Mouse (Mus musculus): ENCODE measurements around the gene Arhgap17.

Gene Arhgap17

DNA sequence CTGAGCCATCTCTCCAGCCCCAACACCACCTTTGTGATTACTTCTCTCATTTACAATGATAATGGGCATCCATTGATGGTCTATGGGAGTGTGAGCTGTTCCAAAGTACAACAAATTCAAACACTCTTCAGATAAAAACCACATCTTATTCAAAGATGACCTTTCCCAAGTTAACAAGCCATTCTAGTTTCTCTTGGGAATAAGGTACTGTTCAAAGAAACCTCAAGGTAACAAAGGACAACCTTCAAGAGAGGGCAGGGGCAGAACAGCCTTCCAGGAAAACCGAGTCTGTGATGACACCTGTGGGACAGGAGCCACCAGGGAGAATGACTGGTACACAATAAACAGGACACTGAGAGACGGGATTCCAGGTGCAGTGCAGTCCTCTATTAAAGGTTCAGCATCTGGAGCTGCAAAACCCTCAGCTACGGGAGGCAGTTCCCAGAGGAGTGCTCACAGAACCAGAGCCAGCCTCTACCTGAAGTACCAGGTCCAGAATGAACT lies 24.6 kb downstream of the Arhgap17 start:
- no peak for ATAC-seq (ENCODE audit: insufficient number of reproducible peaks, low FRiP score, low TSS enrichment)

DNA sequence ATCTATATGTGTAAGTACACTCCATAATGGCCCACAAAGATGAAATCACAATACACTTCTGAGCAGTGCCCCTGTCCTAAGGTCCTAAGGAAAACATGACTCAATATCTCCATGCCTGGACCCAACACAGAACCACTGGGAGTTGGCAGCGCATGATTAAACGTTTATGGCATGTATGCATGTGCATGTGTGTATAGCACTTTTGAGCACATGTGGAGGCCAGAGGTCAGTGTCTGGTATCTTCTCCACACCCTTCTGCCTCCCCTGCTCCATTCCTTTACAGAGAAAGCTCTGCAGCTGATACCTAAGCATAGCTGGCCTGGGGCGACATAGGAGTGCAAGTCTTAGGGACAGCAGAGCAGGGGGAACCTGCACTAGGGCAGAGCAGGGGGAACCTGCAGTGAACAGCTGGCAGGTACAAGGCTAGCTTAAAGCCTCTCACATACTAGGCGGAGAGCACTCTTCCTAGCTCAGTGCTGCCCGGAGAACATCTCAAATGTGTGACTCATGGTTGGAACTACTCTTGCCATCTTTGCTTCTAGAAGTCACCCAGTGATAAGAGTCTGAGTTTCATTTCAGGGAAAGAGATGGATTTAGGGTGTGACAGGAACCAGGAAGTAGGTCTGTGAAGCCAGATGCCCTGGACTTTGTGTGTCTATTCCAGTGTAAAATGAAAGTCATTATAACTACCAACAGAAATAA lies 25.5 kb downstream of the Arhgap17 start:
- no peak for ATAC-seq (ENCODE audit: insufficient number of reproducible peaks, low FRiP score, low TSS enrichment)

DNA sequence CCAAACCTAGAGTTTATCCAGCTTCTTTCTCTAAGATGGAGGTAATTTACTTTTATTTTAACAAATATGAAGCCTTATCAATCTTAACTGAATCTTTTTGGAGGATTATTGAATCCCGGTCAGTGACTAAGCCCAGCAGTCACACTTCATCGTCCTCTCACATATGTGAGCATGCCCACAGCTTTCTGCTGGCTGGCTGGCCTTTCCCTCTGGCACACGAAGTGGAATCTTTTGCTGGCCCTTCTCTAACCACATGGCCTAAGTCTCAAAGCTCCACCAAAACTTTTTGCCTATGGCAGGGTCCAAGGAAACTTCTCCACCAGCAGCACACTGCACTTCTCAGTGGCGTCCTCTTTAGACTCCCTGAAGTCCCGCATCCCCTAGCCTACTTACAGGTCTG lies 27.8 kb downstream of the Arhgap17 start:
- no peak for ATAC-seq (ENCODE audit: insufficient number of reproducible peaks, low FRiP score, low TSS enrichment)

DNA sequence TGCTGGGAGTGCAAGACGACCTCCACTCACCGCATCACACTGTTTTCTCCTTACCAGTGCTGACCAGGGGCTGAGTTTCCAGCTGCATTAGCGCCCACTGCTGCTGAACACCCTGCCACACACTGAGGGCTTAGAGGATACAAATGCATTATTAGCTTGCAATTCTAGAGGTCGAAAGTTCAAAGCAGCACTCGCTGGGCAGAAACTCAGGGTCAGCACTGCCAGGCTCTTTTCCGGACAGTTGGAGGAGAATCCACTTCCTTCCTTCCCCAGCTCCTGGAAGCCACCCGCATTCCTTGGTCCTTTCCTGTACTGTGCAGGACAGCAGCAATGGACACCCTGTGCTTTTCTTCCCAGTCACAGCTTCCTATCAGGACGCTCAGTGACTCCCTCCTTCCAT lies 31.4 kb downstream of the Arhgap17 start:
- ATAC-seq (ENCODE audit: insufficient number of reproducible peaks, low FRiP score, low TSS enrichment), result no peak

DNA sequence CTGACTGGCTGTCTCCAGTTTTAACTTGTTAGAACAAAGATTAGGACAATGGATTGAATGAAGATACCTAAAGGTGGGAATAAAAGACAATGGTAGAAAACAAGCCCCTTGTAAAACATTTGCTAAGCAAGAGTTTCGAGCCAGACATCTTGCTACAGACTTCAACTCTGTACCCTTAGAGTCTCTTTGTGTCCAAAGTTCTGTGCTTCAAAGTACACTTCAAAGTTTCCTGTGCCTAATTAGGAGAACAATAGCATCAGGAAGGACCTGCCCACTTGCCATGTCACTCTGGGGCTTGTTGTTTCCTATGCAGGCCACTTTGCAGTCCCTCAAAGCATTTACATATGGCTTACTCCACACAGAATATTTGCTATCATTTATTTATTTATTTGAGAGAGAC lies 33.4 kb downstream of the Arhgap17 start:
- ATAC-seq (ENCODE audit: insufficient number of reproducible peaks, low FRiP score, low TSS enrichment), result no peak

DNA sequence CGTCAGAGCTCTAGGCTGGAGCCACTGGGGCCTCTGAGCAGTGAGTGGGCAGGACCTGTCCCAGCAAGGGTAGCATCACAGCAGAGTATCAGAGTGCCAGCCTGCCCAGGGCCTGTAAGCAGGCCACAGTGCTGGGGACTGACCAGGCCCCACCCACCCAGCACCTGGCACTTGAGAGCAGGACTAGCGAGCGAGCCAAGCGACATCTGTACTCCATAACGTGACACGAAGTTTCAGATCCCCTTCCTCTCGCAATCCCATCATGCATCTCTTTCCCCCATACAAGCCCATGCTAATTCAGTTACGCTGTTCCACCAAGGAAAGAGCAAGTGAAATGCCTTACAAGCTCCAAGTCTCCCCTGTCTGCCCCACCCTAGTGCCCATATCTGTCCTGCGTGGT lies 39.2 kb downstream of the Arhgap17 start:
- no peak for ATAC-seq (ENCODE audit: insufficient number of reproducible peaks, low FRiP score, low TSS enrichment)

DNA sequence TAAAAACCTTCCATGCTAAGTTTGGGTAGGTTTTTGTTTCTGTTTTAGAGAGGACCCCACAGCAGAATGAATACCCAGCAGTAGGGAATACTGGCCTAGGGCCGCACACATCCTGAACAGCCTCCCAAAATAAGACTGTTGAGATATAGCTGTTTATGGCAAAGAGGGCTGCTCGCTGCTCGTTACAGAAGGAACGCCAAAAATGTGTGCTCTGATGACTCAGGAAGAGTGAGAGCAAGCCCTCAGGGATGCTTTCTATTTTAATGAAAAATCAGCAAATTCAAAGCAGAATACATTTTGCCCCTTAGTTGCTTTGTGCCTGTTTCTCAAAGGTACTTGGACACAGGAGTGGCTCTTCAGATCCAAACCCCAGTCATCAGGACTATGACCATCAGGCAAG lies 41.8 kb downstream of the Arhgap17 start:
- no peak for ATAC-seq (ENCODE audit: insufficient number of reproducible peaks, low FRiP score, low TSS enrichment)

DNA sequence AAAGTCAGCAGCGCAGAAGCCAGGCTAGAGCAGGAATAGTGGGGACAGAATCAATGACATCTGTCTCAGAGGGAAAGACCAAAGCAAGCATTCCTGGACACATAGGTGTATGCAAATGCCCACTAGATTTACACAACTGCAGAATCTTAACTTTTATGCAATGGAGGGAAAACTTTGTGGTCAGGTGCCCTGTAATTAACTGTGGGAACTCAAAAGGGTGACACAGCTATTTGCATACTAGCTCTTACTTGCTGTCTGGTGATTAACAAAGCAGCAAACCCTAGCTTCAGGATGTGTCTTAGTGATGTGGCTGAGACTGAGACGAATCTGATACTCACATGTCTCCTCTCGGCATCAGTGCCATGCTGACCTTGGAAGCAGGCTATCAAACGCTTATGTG lies 42.8 kb downstream of the Arhgap17 start:
- no peak for ATAC-seq (ENCODE audit: insufficient number of reproducible peaks, low FRiP score, low TSS enrichment)

DNA sequence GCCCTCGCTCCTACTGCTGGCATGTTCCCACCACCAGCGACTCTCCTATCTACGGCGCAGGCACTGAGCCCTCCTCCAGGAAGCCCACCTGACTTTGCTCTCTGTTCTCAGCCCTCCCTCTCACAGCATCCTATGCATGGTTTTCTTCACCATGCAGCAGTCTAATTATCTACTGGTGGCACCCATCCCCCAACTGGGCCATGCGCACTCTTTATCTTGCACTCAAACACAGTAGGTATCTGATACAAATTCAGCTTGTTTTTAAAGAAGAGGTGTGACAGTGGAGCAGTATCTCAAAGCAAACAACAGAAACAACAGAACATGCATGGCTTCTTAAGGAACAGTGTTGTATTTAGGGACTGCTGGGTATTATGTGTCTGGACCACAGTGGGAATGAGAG lies 43.7 kb downstream of the Arhgap17 start:
- no peak for ATAC-seq (ENCODE audit: insufficient number of reproducible peaks, low FRiP score, low TSS enrichment)

DNA sequence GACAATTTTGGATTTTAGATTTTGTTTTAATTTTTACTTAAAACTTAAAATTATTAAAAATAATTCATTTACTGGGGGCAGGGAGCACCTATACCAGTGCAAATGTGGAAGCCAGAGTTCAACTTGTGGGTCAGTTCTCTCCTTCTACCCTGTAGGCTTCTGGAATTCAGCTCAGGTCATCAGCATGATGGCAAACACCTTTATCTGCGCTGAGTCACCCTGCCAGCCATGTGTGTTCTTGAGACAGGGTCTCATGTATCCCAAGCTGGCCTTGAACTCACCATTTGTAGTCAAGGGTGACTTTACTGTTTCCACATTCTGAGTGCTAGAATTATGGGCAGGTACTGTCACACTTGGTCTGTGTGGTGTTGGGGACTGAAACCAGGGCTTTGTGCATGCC lies 45.6 kb downstream of the Arhgap17 start:
- no peak for ATAC-seq (ENCODE audit: insufficient number of reproducible peaks, low FRiP score, low TSS enrichment)

DNA sequence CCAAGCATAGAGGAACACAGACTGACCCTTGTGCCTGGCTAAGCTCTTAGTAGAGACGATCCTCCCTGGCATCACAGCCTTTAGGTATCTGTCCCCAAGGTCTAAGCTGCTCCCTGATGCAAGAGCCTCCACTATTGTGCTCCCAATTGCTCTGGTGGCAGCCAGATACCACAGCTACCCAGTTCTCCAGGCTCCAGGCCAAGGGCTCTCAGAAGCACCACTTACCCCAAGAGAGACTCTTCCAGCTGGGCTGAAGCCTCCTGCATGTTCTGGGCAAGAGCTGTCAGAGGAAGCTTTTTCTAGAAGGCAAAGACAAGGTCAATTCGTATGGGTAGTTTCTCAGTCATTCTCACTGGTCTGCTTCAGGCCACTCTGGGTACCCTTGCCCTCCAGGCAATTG lies 46.3 kb downstream of the Arhgap17 start:
- ATAC-seq (ENCODE audit: insufficient number of reproducible peaks, low FRiP score, low TSS enrichment), result no peak

DNA sequence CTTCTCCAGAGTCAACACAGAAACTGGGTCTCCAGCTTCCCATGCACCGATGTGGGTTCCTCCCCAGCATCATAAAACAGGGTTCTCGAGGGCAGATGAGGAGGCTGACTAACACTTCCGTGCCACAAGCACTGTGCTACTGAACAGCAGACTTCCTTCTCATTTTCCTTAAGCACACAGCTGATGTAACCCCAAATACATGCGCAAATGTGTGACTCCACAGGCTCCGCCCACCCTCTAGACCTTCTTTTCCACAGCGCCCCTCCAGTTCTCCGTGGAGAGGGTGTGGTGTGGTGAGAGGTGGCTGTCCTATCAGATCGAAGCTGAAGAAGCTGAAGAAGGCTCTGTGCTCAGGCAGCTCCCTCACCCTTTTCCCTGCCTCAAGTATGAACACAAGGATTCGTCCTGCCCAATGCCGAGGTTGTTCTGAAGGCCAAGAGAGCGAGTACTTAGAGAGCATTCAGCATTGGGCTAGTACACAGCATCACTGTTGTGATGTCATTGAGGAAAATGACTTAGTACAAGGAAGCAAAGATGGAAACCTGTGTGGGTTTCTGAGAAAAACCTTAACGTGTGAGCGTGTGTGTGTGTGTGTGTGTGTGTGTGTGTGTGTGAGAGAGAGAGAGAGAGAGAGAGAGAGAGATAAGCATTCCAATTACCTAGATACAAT lies 47.1 kb downstream of the Arhgap17 start:
- ATAC-seq (ENCODE audit: insufficient number of reproducible peaks, low FRiP score, low TSS enrichment), result no peak

DNA sequence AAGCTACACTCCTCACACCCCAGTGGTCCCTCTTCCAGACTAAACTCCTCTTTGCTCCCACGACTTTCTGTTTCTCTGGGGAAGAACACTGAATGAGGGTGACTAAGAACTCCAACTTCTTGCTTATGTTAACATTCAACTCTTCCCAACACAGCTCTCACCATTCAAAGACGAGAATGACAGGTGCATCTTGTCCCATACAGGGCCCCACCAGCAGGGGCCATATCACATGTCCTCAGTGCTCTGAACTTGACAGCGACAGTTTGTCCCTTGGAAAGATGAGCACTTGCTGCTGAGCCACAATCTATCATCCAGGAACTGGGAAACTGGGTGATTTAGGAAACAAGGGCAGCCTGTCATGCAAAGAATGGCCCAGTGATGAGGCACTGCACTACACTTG lies 57.0 kb downstream of the Arhgap17 start:
- ATAC-seq (ENCODE audit: insufficient number of reproducible peaks, low FRiP score, low TSS enrichment), result no peak

DNA sequence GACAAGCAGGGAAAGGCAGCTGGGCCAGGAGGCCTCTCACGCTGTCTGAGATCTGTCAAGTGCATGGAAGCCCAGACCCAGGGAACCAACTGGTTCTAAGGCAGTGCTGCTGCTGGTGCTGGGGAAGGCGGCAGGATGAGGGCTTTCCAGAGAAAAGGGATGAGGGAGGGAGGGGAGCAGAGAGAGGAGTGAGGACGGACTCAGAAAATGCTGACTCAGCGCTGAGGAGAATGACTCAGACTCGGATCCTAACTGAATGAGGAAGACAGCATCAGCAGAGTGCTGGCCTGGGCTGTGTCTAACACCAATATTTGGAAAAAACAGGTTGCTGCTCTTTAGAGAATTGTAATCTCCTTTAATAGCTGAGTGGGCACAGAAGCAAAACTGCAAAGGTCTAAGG lies 57.9 kb downstream of the Arhgap17 start:
- no peak for ATAC-seq (ENCODE audit: insufficient number of reproducible peaks, low FRiP score, low TSS enrichment)

DNA sequence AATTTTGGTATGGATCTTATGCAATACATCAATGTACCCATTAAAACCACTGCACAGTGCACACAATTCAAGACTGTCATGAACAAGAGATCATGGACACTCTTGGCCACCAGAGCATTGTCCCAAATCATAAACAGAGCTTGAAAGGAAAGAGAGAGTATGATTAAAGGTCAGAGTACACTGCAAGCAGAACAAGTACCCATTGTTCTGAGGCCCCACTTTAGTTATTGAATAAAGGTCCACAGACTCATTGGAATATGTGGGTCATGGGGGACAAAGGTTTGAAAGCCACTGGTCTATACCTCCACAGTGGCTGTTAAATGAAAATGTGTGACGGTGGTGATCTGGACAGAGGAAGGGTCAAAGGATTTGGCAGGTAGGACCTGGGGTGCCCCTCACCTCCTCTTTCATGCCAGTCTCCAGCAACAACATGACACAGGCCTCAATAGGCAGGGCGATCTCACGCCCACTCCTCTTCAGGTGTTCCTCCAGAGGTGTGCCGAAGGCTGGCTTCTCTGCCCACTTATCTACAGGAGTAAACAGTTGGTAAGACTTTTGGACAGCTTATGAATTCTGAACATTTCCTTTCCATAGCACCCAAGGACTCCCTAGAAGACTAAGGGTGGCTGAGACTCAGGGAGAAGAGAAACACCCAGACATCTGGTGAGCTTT lies 61.7 kb downstream of the Arhgap17 start:
- ATAC-seq (ENCODE audit: insufficient number of reproducible peaks, low FRiP score, low TSS enrichment), result no peak

DNA sequence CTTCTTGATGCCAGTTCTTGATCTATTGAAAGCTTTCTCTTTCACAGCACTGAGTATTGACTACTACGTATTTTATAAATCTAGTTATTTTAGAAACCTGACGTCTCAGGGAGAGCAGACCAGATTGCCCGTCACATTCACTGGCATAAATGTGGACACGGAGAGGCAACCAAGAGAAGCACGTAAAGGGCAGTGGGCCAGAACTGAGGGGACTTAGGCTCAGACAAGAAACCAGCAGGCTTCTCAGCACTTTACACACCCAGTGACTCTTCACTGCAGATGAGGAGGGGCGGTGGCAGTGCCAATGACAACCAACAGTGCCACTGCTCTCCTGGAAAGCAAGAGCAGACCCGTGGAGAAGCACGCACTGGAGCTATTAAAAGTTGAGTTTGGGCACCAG lies 62.5 kb downstream of the Arhgap17 start:
- ATAC-seq (ENCODE audit: insufficient number of reproducible peaks, low FRiP score, low TSS enrichment), result no peak

DNA sequence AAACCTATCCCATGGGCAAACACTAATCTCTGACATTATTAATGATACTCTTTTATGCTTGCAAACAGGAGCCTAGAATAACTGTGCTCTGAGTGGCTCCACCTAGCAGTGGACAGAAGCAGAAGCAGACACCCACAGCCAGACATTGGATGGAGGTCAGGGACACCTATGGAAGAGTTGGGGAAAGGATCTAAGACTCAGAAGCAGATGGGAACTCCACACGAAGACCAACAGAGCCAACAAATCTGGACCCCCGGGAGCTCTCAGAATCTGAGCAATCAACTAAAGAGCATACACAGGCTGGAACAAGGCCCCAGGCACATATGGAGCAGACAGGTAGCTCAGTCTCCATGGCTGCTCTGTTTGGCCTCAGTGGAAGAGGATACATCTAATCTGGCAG lies 64.3 kb downstream of the Arhgap17 start:
- peak; percentile 83; the same call in 1 of the 2 replicates for ATAC-seq (ENCODE audit: insufficient number of reproducible peaks, low FRiP score, low TSS enrichment)

DNA sequence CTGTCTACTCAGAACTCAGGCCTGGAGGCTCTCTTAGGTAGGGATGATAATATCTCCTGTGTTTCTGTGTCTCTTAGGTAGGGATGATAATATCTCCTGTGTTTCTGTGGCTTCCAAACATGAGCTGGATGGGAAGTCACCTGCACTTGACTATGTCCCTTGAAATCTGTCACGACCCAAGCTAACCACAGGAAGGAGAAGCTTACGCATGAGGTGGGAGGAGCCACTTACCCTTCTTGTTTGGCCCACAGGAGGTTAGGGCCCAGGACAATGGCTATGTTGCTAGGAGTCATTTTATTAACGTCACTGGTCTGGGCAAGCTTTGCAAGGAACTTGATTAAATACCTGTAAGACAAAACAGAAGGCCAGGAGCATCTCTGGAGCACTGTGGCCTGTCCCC lies 69.5 kb downstream of the Arhgap17 start:
- no peak for ATAC-seq (ENCODE audit: insufficient number of reproducible peaks, low FRiP score, low TSS enrichment)

DNA sequence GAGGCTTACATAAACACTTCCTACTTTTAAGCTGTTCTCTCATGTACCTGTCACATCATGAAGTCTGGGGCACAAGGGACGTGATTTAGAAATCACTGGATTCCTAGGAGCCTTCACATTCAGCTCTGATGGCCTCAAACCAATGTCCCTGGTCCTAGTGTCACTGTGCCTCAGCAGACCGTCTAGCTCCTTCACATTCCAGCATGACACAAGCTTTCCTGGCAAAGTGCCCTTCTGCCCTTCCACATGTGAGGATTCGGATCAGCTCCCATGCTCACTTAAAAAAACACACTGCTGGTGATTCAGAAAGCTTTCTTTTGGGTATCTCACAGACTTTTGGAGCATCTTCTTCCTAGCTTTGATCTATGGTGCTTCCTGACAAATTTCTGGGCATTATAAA lies 71.5 kb downstream of the Arhgap17 start:
- ATAC-seq (ENCODE audit: insufficient number of reproducible peaks, low FRiP score, low TSS enrichment), result no peak

DNA sequence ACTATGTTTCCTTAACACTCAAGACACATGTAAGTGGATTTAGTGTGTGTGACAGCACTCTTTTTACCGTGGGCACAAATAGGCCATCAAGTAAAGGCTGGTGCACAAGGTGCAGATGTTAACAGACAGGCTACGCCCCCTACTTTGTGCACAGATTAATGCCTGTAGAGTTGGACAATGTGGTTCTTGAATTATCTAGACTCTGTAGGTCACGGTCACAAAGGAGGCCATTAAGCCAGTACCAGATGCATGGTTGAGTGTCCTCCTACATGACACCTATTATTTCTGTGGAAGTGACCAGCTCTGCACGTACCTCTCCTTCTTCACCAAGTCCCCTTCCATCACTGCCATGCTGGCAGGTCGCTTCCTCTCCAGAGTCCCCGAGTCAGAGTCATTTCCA lies 73.6 kb downstream of the Arhgap17 start:
- no peak for ATAC-seq (ENCODE audit: insufficient number of reproducible peaks, low FRiP score, low TSS enrichment)

DNA sequence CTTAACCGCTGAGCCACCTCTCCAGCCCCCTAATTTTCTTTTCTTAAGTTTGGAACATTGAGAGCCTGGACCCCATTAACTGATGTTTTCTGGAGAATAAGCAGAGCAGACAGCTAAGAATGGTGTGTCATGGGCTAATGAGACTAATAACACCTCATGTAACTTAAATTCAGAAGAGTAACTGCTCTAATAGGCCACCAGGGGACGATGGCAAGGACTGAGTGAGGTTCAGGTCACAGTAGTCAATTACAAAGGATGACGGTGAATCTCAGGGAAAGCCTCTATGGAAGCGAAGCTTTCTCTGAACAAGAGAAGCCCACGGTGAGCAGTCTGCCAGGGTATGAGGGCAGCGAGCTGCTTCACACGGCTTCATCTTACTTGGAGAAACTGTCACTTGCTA lies 74.3 kb downstream of the Arhgap17 start:
- ATAC-seq (ENCODE audit: insufficient number of reproducible peaks, low FRiP score, low TSS enrichment), result no peak

DNA sequence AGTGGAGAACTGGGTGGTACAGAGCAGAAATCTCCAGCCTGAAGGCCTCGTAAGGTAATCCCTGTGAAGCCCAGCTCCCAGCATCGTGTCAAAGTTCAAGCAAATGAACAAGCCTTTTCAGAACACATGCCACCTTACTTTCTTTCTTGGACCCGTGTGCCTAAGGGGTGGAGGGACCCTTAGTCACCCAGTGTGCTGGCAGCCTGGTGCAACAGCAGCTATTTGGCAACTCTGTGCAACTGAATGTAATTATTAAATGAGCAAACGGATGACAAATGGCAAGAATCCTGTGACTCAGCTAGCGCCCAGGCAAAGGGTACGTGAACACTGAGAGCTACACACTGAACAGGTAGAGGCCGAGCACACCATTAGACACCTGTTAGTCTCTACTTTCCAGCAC lies 75.8 kb downstream of the Arhgap17 start:
- ATAC-seq (ENCODE audit: insufficient number of reproducible peaks, low FRiP score, low TSS enrichment), result no peak
